9 mouse cellular contexts compared by ENCODE assay signal in genomic region chr7:100663729-100664304, GRCm38 (mm10). TPM values are rescaled to one million over a fixed set of nuclear protein-coding genes. Genes with fewer than 3 reads are reported as not detected.
DNase-seq lines count a peak whose midpoint lies in the region; ATAC-seq and TF ChIP-seq lines count a peak whose summit lies in the region.
"Had no signal": no experiment of that assay in that cellular context is flagged by ENCODE, and none has a peak within 500 bp of the region (broad histone marks: within the 10 kb centered on the region; RNA-seq: fewer than 3 reads in every experiment).

No protein-coding gene starts in this region.

- ATAC-seq in kidney, postnatal 0 days (replicated peaks; ENCODE audit: low FRiP score, low read depth): no peak
- ATAC-seq in erythroid progenitor cell, adult 5-6 weeks (replicated peaks; ENCODE audit: low FRiP score, poor library complexity, severe bottlenecking): peak; percentile 13; the same call in 1 of the 2 replicates
- ATAC-seq in midbrain, embryonic 12.5 days (ENCODE audit: low FRiP score, low read depth): no peak

- no peak for TF ChIP-seq CTCF in kidney, postnatal 0 days (IDR thresholded peaks at IDR 0.05; ENCODE audit: low read depth)

- no peaks in the 10 kb centered on the region for H3K9me3 ChIP-seq in kidney, postnatal 0 days (replicated peaks; ENCODE audit: low read length)
- no peaks in the 10 kb centered on the region for H3K9me3 ChIP-seq in hindbrain, embryonic 10.5 days
- no peaks in the 10 kb centered on the region for H3K9me3 ChIP-seq in midbrain, embryonic 12.5 days
- H3K9me3 ChIP-seq: embryonic facial prominence, embryonic 15.5 days had no signal

- no peak overlapping the region for H3K27ac ChIP-seq in kidney, postnatal 0 days
- H3K27ac ChIP-seq in hindbrain, embryonic 10.5 days: peak overlapping the region; percentile 56
- H3K27ac ChIP-seq in midbrain, embryonic 12.5 days (replicated peaks): no peak overlapping the region
- H3K27ac ChIP-seq: embryonic facial prominence, embryonic 15.5 days had no signal

- 44% methylated on average over 11 of the region's 11 CpGs for WGBS in kidney, postnatal 0 days
- WGBS in hindbrain, embryonic 10.5 days: 65% methylated on average over 11 of the region's 11 CpGs
- WGBS in midbrain, embryonic 12.5 days: 53% methylated on average over 11 of the region's 11 CpGs

- no peaks in the 10 kb centered on the region for H3K27me3 ChIP-seq in kidney, postnatal 0 days (ENCODE audit: insufficient read depth, low read length)
- H3K27me3 ChIP-seq in hindbrain, embryonic 10.5 days (ENCODE audit: insufficient read depth, poor library complexity, severe bottlenecking): 0 out of 2 replicates have a peak, but pooled peaks cover 8% of the 10 kb centered on the region
- peaks cover 6% of the 10 kb centered on the region; the same call in 1 of the 2 replicates for H3K27me3 ChIP-seq in midbrain, embryonic 12.5 days
- H3K27me3 ChIP-seq: embryonic facial prominence, embryonic 15.5 days had no signal

- no peaks in the 10 kb centered on the region for H3K4me1 ChIP-seq in kidney, postnatal 0 days (replicated peaks; ENCODE audit: insufficient read depth, low read length)
- peaks cover 19% of the 10 kb centered on the region for H3K4me1 ChIP-seq in hindbrain, embryonic 10.5 days (replicated peaks)
- peaks cover 13% of the 10 kb centered on the region for H3K4me1 ChIP-seq in midbrain, embryonic 12.5 days

- intact Hi-C loops in left cerebral cortex, postnatal 14 days (cut with DNase I): no loop called here

- DNase-seq in kidney, postnatal 0 days (ENCODE audit: low spot score): no peak
- no peak for DNase-seq in kidney, adult 9 months
- no peak for DNase-seq in hindbrain, embryonic 10.5 days (ENCODE audit: low spot score)
- no peak for DNase-seq in adrenal gland, postnatal 4 days (ENCODE audit: low spot score in 2 of 2)
- no peak for DNase-seq in adipocyte (ENCODE audit: low spot score)
- DNase-seq in left cerebral cortex, postnatal 14 days (ENCODE audit: low spot score in 2 of 2): no peak

- peak overlapping the region; percentile 34 for H3K4me2 ChIP-seq in kidney, postnatal 0 days (ENCODE audit: low read length)
- peak overlapping the region; percentile 31; the same call in 1 of the 2 replicates for H3K4me2 ChIP-seq in midbrain, embryonic 12.5 days (replicated peaks)

- no peak overlapping the region for H3K4me3 ChIP-seq in kidney, postnatal 0 days (replicated peaks; ENCODE audit: low read depth, low read length)
- no peak overlapping the region for H3K4me3 ChIP-seq in hindbrain, embryonic 10.5 days
- H3K4me3 ChIP-seq in midbrain, embryonic 12.5 days: no peak overlapping the region
- H3K4me3 ChIP-seq: embryonic facial prominence, embryonic 15.5 days had no signal

- no peaks in the 10 kb centered on the region for H3K36me3 ChIP-seq in kidney, postnatal 0 days (ENCODE audit: insufficient read depth, low read length)
- H3K36me3 ChIP-seq in hindbrain, embryonic 10.5 days: no peaks in the 10 kb centered on the region
- no peaks in the 10 kb centered on the region for H3K36me3 ChIP-seq in midbrain, embryonic 12.5 days
- H3K36me3 ChIP-seq: embryonic facial prominence, embryonic 15.5 days had no signal

- H3K9ac ChIP-seq in kidney, postnatal 0 days (ENCODE audit: low read depth, low read length): no peak overlapping the region
- H3K9ac ChIP-seq in midbrain, embryonic 12.5 days (replicated peaks): no peak overlapping the region
- H3K9ac ChIP-seq: embryonic facial prominence, embryonic 15.5 days had no signal

RNA-seq across cellular contexts. Expression of gene Plekhb1, which starts 1.6 kb away (rescaled TPM):
- 4.6 and 5.1 TPM in 2 replicates for polyA plus RNA-seq in kidney, postnatal 0 days (2015; fragmentation: Nextera tagmentation; extraction: Ambion mirVana)
- not detected in 2 replicates for total RNA-seq in erythroid progenitor cell, adult 5-6 weeks (2015; ENCODE audit: low replicate concordance)
- total RNA-seq in erythroid progenitor cell, adult 5-6 weeks (2017; ENCODE audit: low replicate concordance): 0.77 TPM in 1 of 2 replicates, not detected in the other
- 4.3 and 10.7 TPM in 2 replicates for polyA plus RNA-seq in hindbrain, embryonic 10.5 days (2016; fragmentation: Nextera tagmentation; extraction: Ambion mirVana)
- 3.8 and 4.7 TPM in 2 replicates for polyA plus RNA-seq in midbrain, embryonic 12.5 days (2016; fragmentation: Nextera tagmentation; extraction: Ambion mirVana)
- total RNA-seq in adrenal gland, postnatal 4 days (2021): 10 to 100 TPM in 1 of 2 experiments, 1 to 10 TPM in 1; 8.7 to 10.1 TPM
- total RNA-seq in left cerebral cortex, postnatal 14 days (2021): 10 to 100 TPM; 41.6 to 54.0 TPM

RNA-seq across cellular contexts. Expression of gene Fam168a, which starts 42.6 kb away (rescaled TPM):
- polyA plus RNA-seq in kidney, postnatal 0 days (2015; fragmentation: Nextera tagmentation; extraction: Ambion mirVana): 29.1 and 29.7 TPM in 2 replicates
- 21.6 and 31.4 TPM in 2 replicates for total RNA-seq in erythroid progenitor cell, adult 5-6 weeks (2015; ENCODE audit: low replicate concordance)
- 11.9 and 13.9 TPM in 2 replicates for total RNA-seq in erythroid progenitor cell, adult 5-6 weeks (2017; ENCODE audit: low replicate concordance)
- 30.2 and 47.4 TPM in 2 replicates for polyA plus RNA-seq in hindbrain, embryonic 10.5 days (2016; fragmentation: Nextera tagmentation; extraction: Ambion mirVana)
- polyA plus RNA-seq in midbrain, embryonic 12.5 days (2016; fragmentation: Nextera tagmentation; extraction: Ambion mirVana): 52.6 and 59.0 TPM in 2 replicates
- total RNA-seq in adrenal gland, postnatal 4 days (2021): 10 to 100 TPM; 72.3 to 87.5 TPM
- total RNA-seq in left cerebral cortex, postnatal 14 days (2021): 100 to 1,000 TPM; 299 to 305 TPM

RNA-seq across cellular contexts. Expression of gene Mrpl48, which starts 55.7 kb away (rescaled TPM):
- 105 and 107 TPM in 2 replicates for polyA plus RNA-seq in kidney, postnatal 0 days (2015; fragmentation: Nextera tagmentation; extraction: Ambion mirVana)
- total RNA-seq in erythroid progenitor cell, adult 5-6 weeks (2015; ENCODE audit: low replicate concordance): 18.9 and 23.8 TPM in 2 replicates
- 8.5 and 19.1 TPM in 2 replicates for total RNA-seq in erythroid progenitor cell, adult 5-6 weeks (2017; ENCODE audit: low replicate concordance)
- 57.9 and 66.6 TPM in 2 replicates for polyA plus RNA-seq in hindbrain, embryonic 10.5 days (2016; fragmentation: Nextera tagmentation; extraction: Ambion mirVana)
- 67.7 and 69.4 TPM in 2 replicates for polyA plus RNA-seq in midbrain, embryonic 12.5 days (2016; fragmentation: Nextera tagmentation; extraction: Ambion mirVana)
- total RNA-seq in adrenal gland, postnatal 4 days (2021): 10 to 100 TPM; 64.5 to 67.5 TPM
- total RNA-seq in left cerebral cortex, postnatal 14 days (2021): 10 to 100 TPM; 54.5 to 55.7 TPM

RNA-seq across cellular contexts. Expression of gene Rab6a, which starts 56.6 kb away (rescaled TPM):
- 90.7 and 94.6 TPM in 2 replicates for polyA plus RNA-seq in kidney, postnatal 0 days (2015; fragmentation: Nextera tagmentation; extraction: Ambion mirVana)
- 93.0 and 120 TPM in 2 replicates for total RNA-seq in erythroid progenitor cell, adult 5-6 weeks (2015; ENCODE audit: low replicate concordance)
- total RNA-seq in erythroid progenitor cell, adult 5-6 weeks (2017; ENCODE audit: low replicate concordance): 115 and 117 TPM in 2 replicates
- polyA plus RNA-seq in hindbrain, embryonic 10.5 days (2016; fragmentation: Nextera tagmentation; extraction: Ambion mirVana): 111 and 117 TPM in 2 replicates
- 162 and 179 TPM in 2 replicates for polyA plus RNA-seq in midbrain, embryonic 12.5 days (2016; fragmentation: Nextera tagmentation; extraction: Ambion mirVana)
- 10 to 100 TPM; 68.5 to 79.0 TPM for total RNA-seq in adrenal gland, postnatal 4 days (2021)
- 100 to 1,000 TPM; 389 to 396 TPM for total RNA-seq in left cerebral cortex, postnatal 14 days (2021)

Comparison
In these comparisons a context has a peak if more than half of its experiments do, and no peak if none do; other contexts are left out.
1. RNA of gene Plekhb1, which starts 1.6 kb away (total RNA-seq): 41.6 to 54.0 TPM in left cerebral cortex, postnatal 14 days and 8.7 to 10.1 TPM in adrenal gland, postnatal 4 days; 0.77 TPM in erythroid progenitor cell, adult 5-6 weeks; every median in the first group is over 4 times any median in the second.